Mouse (Mus musculus): ENCODE measurements around the gene Gm47985.

- TF ChIP-seq GATA1 (IDR thresholded peaks at IDR 0.05; ENCODE audit: borderline replicate concordance, low read length) (no peak), FLI1 (IDR thresholded peaks at IDR 0.05; ENCODE audit: low read length) (no peak)
Measured at GRCm38 (mm10) chr1:151227506-151227905, 45.2 kb downstream of the Gm47985 start.

All from megakaryocyte, embryonic 14.5 days (primary cell).